Mouse (Mus musculus): Measurements from ENCODE around the gene Acot6. TPM values are rescaled to one million over a fixed set of nuclear protein-coding genes. Genes with fewer than 3 reads are reported as not detected.
"Not testable (repeated sequence)": the region's sequence is repeated elsewhere in the genome, so short reads cannot be mapped to it uniquely, and the experiment has no call there.

Acot6 gene
- polyA plus RNA-seq, 1 experiment, result 0.25 TPM

DNA sequence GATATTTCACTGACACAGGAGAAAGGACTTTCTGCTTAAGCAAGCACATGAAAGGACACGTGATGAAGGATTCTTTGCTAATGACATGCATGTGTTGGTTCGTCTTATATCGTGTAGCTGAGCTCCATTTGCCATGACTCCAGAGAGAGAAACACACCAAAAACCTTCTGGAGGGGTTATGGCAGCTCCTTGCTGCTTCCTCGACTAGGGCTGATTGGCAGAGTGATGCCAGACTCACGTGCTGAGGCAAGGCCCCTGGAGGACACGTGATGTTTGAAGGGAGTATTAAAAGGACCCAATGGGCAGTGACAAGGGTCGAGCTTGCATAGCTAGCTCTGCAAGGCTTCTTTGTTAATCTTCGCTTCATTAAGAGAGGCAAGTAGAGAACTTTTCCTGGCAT, 32.2 kb upstream of the Acot6 start:
- no peak overlapping the region for H3ac ChIP-seq (ENCODE audit: control insufficient read depth, insufficient read length, low read depth)
- TF ChIP-seq CEBPB (IDR thresholded peaks at IDR 0.05; ENCODE audit: low read depth) (no peak), MYOG (IDR thresholded peaks at IDR 0.05; ENCODE audit: control insufficient read depth, extremely low read depth, insufficient read length) (no peak), MYOD1 (IDR thresholded peaks at IDR 0.05; ENCODE audit: control insufficient read depth, insufficient read length, low read depth) (no peak), FOSL1 (IDR thresholded peaks at IDR 0.05; ENCODE audit: insufficient read depth, low read length, poor library complexity, severe bottlenecking) (no peak), USF1 (IDR thresholded peaks at IDR 0.05; ENCODE audit: low read depth) (no peak), MAX (IDR thresholded peaks at IDR 0.05) (no peak), CTCF (IDR thresholded peaks at IDR 0.05; ENCODE audit: control insufficient read depth, insufficient read depth, insufficient read length) (no peak)
- H3K79me3 ChIP-seq (ENCODE audit: low read depth), result no peaks in the 10 kb centered on the region
- no peaks in the 10 kb centered on the region for H3K79me2 ChIP-seq (ENCODE audit: control insufficient read depth, insufficient read depth)
- H3K27me3 ChIP-seq (ENCODE audit: control insufficient read depth, insufficient read depth, insufficient read length), result peaks cover 36% of the 10 kb centered on the region
- H3K4me3 ChIP-seq (ENCODE audit: insufficient read depth, poor library complexity, severe bottlenecking), result no peak overlapping the region
- no peaks in the 10 kb centered on the region for H3K36me3 ChIP-seq (ENCODE audit: control insufficient read depth, insufficient read depth)

DNA sequence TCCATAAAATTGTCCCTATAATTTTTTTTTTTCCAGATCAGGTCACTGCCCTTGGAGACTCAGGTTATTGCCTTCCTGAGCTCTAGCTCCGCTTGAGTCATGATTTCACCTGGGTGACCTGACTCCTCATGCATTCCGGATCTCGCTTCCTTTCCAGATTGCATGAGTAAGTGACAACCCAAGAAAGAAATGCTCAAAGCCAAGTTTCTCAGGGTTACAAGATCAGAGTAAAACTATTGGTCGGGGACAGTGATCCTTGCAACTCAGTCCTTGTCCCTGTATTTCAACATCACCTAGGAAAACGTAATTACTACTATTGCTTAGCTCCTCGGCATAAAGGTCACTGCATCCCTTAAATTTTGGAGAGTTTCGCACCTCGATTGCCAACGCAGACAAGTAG, 31.5 kb upstream of the Acot6 start, which contains the start of gene Acot5:
Gene Acot5 (plus strand): TSS at position 340 of the 400 bp plus-strand sequence.
- no peak within 1 kb of the TSS for H3K4me3 ChIP-seq (ENCODE audit: insufficient read depth, poor library complexity, severe bottlenecking)
- H3K27me3 ChIP-seq (ENCODE audit: control insufficient read depth, insufficient read depth, insufficient read length), result peaks cover 38% of the 10 kb centered on the region
- H3K79me3 ChIP-seq (ENCODE audit: low read depth), result no peaks in the 10 kb centered on the region

DNA sequence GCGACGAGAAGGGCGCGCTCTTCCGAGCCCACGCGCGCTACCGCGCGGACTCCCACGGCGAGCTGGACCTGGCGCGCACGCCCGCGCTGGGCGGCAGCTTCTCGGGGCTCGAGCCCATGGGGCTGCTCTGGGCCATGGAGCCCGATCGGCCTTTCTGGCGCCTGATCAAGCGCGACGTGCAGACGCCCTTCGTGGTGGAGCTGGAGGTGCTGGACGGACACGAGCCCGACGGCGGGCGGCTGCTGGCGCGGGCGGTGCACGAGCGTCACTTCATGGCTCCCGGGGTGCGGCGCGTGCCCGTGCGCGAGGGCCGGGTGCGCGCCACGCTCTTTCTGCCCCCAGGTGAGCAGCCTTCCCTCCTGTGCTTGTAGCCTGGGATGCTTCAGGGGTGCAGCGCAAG, 30.9 kb upstream of the Acot6 start:
- H3ac ChIP-seq (ENCODE audit: control insufficient read depth, insufficient read length, low read depth); H3K4me3 ChIP-seq (ENCODE audit: insufficient read depth, poor library complexity, severe bottlenecking); H3K79me2 ChIP-seq (ENCODE audit: control insufficient read depth, insufficient read depth); H3K36me3 ChIP-seq (ENCODE audit: control insufficient read depth, insufficient read depth); H3K79me3 ChIP-seq (ENCODE audit: low read depth): not testable (repeated sequence)
- peaks cover 40% of the 10 kb centered on the region for H3K27me3 ChIP-seq (ENCODE audit: control insufficient read depth, insufficient read depth, insufficient read length)

More for the DNA sequence above, 31.5 kb upstream of the Acot6 start, which contains the start of gene Acot5:
- Histone ChIP-seq H3K36me3 (ENCODE audit: control insufficient read depth, insufficient read depth) (no peaks in the 10 kb centered on the region), H3K79me2 (ENCODE audit: control insufficient read depth, insufficient read depth) (no peaks in the 10 kb centered on the region), H3ac (ENCODE audit: control insufficient read depth, insufficient read length, low read depth) (no peak within 1 kb of the TSS)
- TF ChIP-seq CEBPB (IDR thresholded peaks at IDR 0.05; ENCODE audit: low read depth) (no peak), MYOG (IDR thresholded peaks at IDR 0.05; ENCODE audit: control insufficient read depth, extremely low read depth, insufficient read length) (no peak), MAX (IDR thresholded peaks at IDR 0.05) (no peak), MYOD1 (IDR thresholded peaks at IDR 0.05; ENCODE audit: control insufficient read depth, insufficient read length, low read depth) (no peak), CTCF (IDR thresholded peaks at IDR 0.05; ENCODE audit: control insufficient read depth, insufficient read depth, insufficient read length) (no peak), FOSL1 (IDR thresholded peaks at IDR 0.05; ENCODE audit: insufficient read depth, low read length, poor library complexity, severe bottlenecking) (no peak), USF1 (IDR thresholded peaks at IDR 0.05; ENCODE audit: low read depth) (no peak)

DNA sequence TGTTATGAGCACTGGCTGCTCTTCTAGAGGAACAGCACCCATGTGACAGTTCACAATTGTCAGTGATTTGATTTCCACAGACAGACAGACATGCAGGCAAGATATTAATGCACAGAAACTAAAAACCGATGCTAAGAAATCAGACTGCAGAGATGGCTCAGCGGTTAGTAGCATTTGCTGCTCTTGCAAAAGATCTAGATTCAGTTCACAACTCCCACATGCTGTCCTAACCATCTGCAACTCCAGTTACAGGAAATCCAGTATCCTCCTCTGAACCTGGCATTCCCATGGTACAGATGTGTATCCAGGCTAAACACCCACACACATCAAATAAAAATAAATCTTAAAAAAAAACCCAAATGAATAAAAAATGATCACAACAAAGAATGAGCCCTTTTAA, 28.8 kb upstream of the Acot6 start:
- no peaks in the 10 kb centered on the region for H3K36me3 ChIP-seq (ENCODE audit: control insufficient read depth, insufficient read depth)
- H3K27me3 ChIP-seq (ENCODE audit: control insufficient read depth, insufficient read depth, insufficient read length), result peaks cover 41% of the 10 kb centered on the region
- TF ChIP-seq FOSL1 (IDR thresholded peaks at IDR 0.05; ENCODE audit: insufficient read depth, low read length, poor library complexity, severe bottlenecking), result no peak
- no peak for TF ChIP-seq MYOD1 (IDR thresholded peaks at IDR 0.05; ENCODE audit: control insufficient read depth, insufficient read length, low read depth)
- TF ChIP-seq MAX (IDR thresholded peaks at IDR 0.05), result no peak
- no peak for TF ChIP-seq MYOG (IDR thresholded peaks at IDR 0.05; ENCODE audit: control insufficient read depth, extremely low read depth, insufficient read length)
- no peak for TF ChIP-seq USF1 (IDR thresholded peaks at IDR 0.05; ENCODE audit: low read depth)
- TF ChIP-seq CEBPB (IDR thresholded peaks at IDR 0.05; ENCODE audit: low read depth), result no peak
- TF ChIP-seq CTCF (IDR thresholded peaks at IDR 0.05; ENCODE audit: control insufficient read depth, insufficient read depth, insufficient read length), result no peak
- H3K79me3 ChIP-seq (ENCODE audit: low read depth), result no peaks in the 10 kb centered on the region
- no peak overlapping the region for H3K4me3 ChIP-seq (ENCODE audit: insufficient read depth, poor library complexity, severe bottlenecking)
- no peaks in the 10 kb centered on the region for H3K79me2 ChIP-seq (ENCODE audit: control insufficient read depth, insufficient read depth)
- H3ac ChIP-seq (ENCODE audit: control insufficient read depth, insufficient read length, low read depth), result no peak overlapping the region

DNA sequence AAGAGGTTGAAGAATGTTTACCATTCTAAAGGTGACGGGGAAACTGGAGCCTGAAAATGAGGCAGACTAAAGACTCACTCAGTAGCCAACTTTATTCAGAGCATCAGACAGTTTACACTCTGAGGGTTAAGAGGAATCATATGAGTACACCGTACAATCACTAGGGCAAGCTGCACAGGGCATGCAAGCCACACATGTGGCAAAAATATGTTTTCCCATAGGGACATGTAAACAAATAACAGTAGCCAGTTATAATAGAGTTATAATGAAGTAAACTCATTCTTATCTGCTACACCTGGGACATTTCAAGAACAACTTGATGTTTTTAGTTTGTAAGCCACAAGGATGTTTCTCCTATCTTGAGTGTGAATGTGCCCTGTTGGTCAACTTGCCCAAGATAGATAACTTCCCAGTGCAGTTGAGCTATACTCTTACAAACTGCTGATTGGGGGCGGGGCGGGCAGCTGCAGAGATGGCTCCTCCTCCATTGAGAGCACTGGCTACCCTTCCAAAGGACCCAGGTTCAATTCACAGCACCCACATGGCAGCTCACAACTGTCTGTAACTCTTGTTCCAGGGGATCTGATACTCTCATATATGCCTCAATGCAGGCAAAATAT, 23.0 kb upstream of the Acot6 start:
- no peak for TF ChIP-seq USF1 (IDR thresholded peaks at IDR 0.05; ENCODE audit: low read depth)
- TF ChIP-seq FOSL1 (IDR thresholded peaks at IDR 0.05; ENCODE audit: insufficient read depth, low read length, poor library complexity, severe bottlenecking), result no peak
- TF ChIP-seq MAX (IDR thresholded peaks at IDR 0.05), result no peak
- TF ChIP-seq MYOG (IDR thresholded peaks at IDR 0.05; ENCODE audit: control insufficient read depth, extremely low read depth, insufficient read length), result no peak
- TF ChIP-seq CEBPB (IDR thresholded peaks at IDR 0.05; ENCODE audit: low read depth), result no peak
- no peak for TF ChIP-seq CTCF (IDR thresholded peaks at IDR 0.05; ENCODE audit: control insufficient read depth, insufficient read depth, insufficient read length)
- TF ChIP-seq MYOD1 (IDR thresholded peaks at IDR 0.05; ENCODE audit: control insufficient read depth, insufficient read length, low read depth), result no peak
- no peak overlapping the region for H3K4me3 ChIP-seq (ENCODE audit: insufficient read depth, poor library complexity, severe bottlenecking)
- no peaks in the 10 kb centered on the region for H3K36me3 ChIP-seq (ENCODE audit: control insufficient read depth, insufficient read depth)
- H3K79me2 ChIP-seq (ENCODE audit: control insufficient read depth, insufficient read depth), result no peaks in the 10 kb centered on the region
- H3K27me3 ChIP-seq (ENCODE audit: control insufficient read depth, insufficient read depth, insufficient read length), result peaks cover 15% of the 10 kb centered on the region
- H3ac ChIP-seq (ENCODE audit: control insufficient read depth, insufficient read length, low read depth), result no peak overlapping the region
- H3K79me3 ChIP-seq (ENCODE audit: low read depth), result no peaks in the 10 kb centered on the region

DNA sequence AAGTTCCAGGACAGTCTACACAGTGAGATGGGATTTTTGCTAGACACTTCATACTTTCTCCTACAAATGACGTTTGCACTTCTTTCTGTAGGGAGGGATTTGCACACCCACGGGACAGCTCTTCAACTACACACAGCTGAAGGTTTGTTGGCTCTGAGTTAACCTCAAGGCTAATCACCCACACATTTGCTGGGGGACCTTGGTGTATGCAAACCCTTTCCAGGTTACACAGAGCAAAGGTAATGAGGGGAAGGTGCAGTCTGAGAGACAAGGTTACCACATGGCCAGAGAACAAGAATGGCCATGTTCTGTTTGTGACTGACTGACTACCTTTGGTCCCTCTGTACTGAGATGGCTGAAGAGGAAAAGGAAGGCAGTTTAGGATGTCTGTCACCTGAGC, 16.6 kb upstream of the Acot6 start:
- H3K27me3 ChIP-seq (ENCODE audit: control insufficient read depth, insufficient read depth, insufficient read length), result peaks cover 4% of the 10 kb centered on the region
- no peaks in the 10 kb centered on the region for H3K36me3 ChIP-seq (ENCODE audit: control insufficient read depth, insufficient read depth)
- no peak overlapping the region for H3ac ChIP-seq (ENCODE audit: control insufficient read depth, insufficient read length, low read depth)
- H3K4me3 ChIP-seq (ENCODE audit: insufficient read depth, poor library complexity, severe bottlenecking), result no peak overlapping the region
- H3K79me2 ChIP-seq (ENCODE audit: control insufficient read depth, insufficient read depth), result no peaks in the 10 kb centered on the region
- TF ChIP-seq CTCF (IDR thresholded peaks at IDR 0.05; ENCODE audit: control insufficient read depth, insufficient read depth, insufficient read length), result no peak
- no peak for TF ChIP-seq FOSL1 (IDR thresholded peaks at IDR 0.05; ENCODE audit: insufficient read depth, low read length, poor library complexity, severe bottlenecking)
- TF ChIP-seq USF1 (IDR thresholded peaks at IDR 0.05; ENCODE audit: low read depth), result no peak
- TF ChIP-seq MAX (IDR thresholded peaks at IDR 0.05), result no peak
- no peak for TF ChIP-seq MYOD1 (IDR thresholded peaks at IDR 0.05; ENCODE audit: control insufficient read depth, insufficient read length, low read depth)
- no peak for TF ChIP-seq MYOG (IDR thresholded peaks at IDR 0.05; ENCODE audit: control insufficient read depth, extremely low read depth, insufficient read length)
- no peak for TF ChIP-seq CEBPB (IDR thresholded peaks at IDR 0.05; ENCODE audit: low read depth)
- no peaks in the 10 kb centered on the region for H3K79me3 ChIP-seq (ENCODE audit: low read depth)
